Mouse (Mus musculus) stomach, postnatal 0 days (tissue): ENCODE measurements at regions not wholly inside any gene's neighbourhood (a gene's known extent, or its start where the extent isn't known, plus 50 kb on each side); places are given as distances from the start of the nearest gene placed in this dataset.
A peak's percentile ranks its signal among the peaks of the same experiment; 100 is the strongest.

Experiments
- ATAC-seq: fragments of 200-750 bp; cut with Nextera tagmentation; 2 replicates; pipeline ENCODE4 v1.8.0; 2017; ENCODE audit not compliant: low FRiP score, low TSS enrichment
- DNase-seq: peaks from one replicate; pipeline ENCODE4 v3.0.0-alpha.2; 2016; ENCODE audit warnings: low spot score
- H3K27ac ChIP-seq: fragments of 300-500 bp; sonication (generic); replicated peaks from 2 replicates; pipeline ENCODE4 v1.5.1; 2014; ENCODE audit warnings: mild to moderate bottlenecking, control low read depth
- H3K27me3 ChIP-seq: fragments of 300-500 bp; sonication (generic); 2 replicates; pipeline ENCODE4 v1.6.1; 2014; ENCODE audit warnings: low read length; ENCODE audit not compliant: control insufficient read depth, insufficient read depth
- H3K36me3 ChIP-seq: fragments of 300-500 bp; sonication (generic); 2 replicates; pipeline ENCODE4 v1.6.1; 2014; ENCODE audit warnings: low read length, mixed read lengths; ENCODE audit not compliant: control insufficient read depth, insufficient read depth
- H3K4me1 ChIP-seq: fragments of 300-500 bp; sonication (generic); replicated peaks from 2 replicates; pipeline ENCODE4 v1.6.1; 2014; ENCODE audit warnings: antibody characterized with exemption; ENCODE audit not compliant: control insufficient read depth, insufficient read depth
- H3K4me2 ChIP-seq: fragments of 300-500 bp; sonication (generic); replicated peaks from 2 replicates; pipeline ENCODE4 v1.6.1; 2014; ENCODE audit warnings: low read depth, mild to moderate bottlenecking, control low read depth, moderate library complexity
- H3K4me3 ChIP-seq: fragments of 300-500 bp; sonication (generic); 2 replicates; pipeline ENCODE4 v1.5.1; 2014; ENCODE audit warnings: low read depth, low read length, control low read depth
- H3K9ac ChIP-seq: fragments of 300-500 bp; sonication (generic); 2 replicates; pipeline ENCODE4 v1.6.1; 2014; ENCODE audit warnings: mild to moderate bottlenecking, low read length, control low read depth, mixed read lengths
- H3K9me3 ChIP-seq: fragments of 300-500 bp; sonication (generic); 2 replicates; pipeline ENCODE4 v1.6.1; 2016; ENCODE audit warnings: low read length; ENCODE audit not compliant: control insufficient read depth
- CTCF ChIP-seq: IDR thresholded peaks from 2 replicates; pipeline ENCODE4 v1.5.1; 2016; ENCODE audit warnings: antibody characterized with exemption, low read depth, mild to moderate bottlenecking, moderate library complexity
- EP300 ChIP-seq: optimal IDR thresholded peaks from 2 replicates; pipeline ENCODE3; 2016; ENCODE audit warnings: antibody characterized with exemption
- WGBS: fragments of 180-500 bp; shearing (Covaris S2); extraction: QIAGEN DNeasy Blood & Tissue Kit; methylation state at CpG from one replicate; pipeline ENCODE4 v1.1.7; 2014; 5-methylcytosine and 5-hydroxymethylcytosine counted together

- peak; percentile 54; the same call in 1 of the 2 replicates for ATAC-seq
- no peak for TF ChIP-seq EP300
- no peak for TF ChIP-seq CTCF
- Histone ChIP-seq H3K36me3 (no peaks in the 10 kb centered on the region), H3K9me3 (no peaks in the 10 kb centered on the region), H3K9ac (no peak overlapping the region), H3K4me2 (no peak overlapping the region), H3K27me3 (no peaks in the 10 kb centered on the region), H3K4me3 (no peak overlapping the region), H3K4me1 (no peaks in the 10 kb centered on the region; the same call in 1 of the 2 replicates), H3K27ac (no peak overlapping the region)
- peak; percentile 25 for DNase-seq
- WGBS = 42% methylated on average over 11 of the region's 11 CpGs
These were observed 251.0 kb upstream of the Gm5148 start for GRCm38 (mm10) chr3:37975194-37975756.

- no peak for DNase-seq
- H3K4me2 ChIP-seq = no peak overlapping the region
These were observed 248.6 kb upstream of the Gm5148 start for GRCm38 (mm10) chr3:37972931-37973330.

GRCm38 (mm10) chr3:37971240-37971639 is 246.9 kb upstream of the Gm5148 start:
- Histone ChIP-seq H3K27me3 (no peaks in the 10 kb centered on the region), H3K27ac (no peak overlapping the region), H3K4me3 (no peak overlapping the region), H3K9me3 (no peaks in the 10 kb centered on the region), H3K4me1 (no peaks in the 10 kb centered on the region), H3K9ac (no peak overlapping the region), H3K4me2 (no peak overlapping the region), H3K36me3 (no peaks in the 10 kb centered on the region)
- 34% methylated on average over 2 of the region's 2 CpGs for WGBS
- DNase-seq (no peak), ATAC-seq (no peak)
- no peak for TF ChIP-seq CTCF
- TF ChIP-seq EP300 = no peak

More at GRCm38 (mm10) chr3:37972931-37973330, 248.6 kb upstream of the Gm5148 start:
- Histone ChIP-seq H3K4me3 (no peak overlapping the region), H3K9me3 (no peaks in the 10 kb centered on the region), H3K27ac (no peak overlapping the region), H3K36me3 (no peaks in the 10 kb centered on the region), H3K4me1 (no peaks in the 10 kb centered on the region; the same call in 1 of the 2 replicates), H3K27me3 (no peaks in the 10 kb centered on the region), H3K9ac (no peak overlapping the region)
- no peak for ATAC-seq
- WGBS = 51% methylated on average over 3 of the region's 3 CpGs
- TF ChIP-seq CTCF (no peak), EP300 (no peak)

GRCm38 (mm10) chr3:37968654-37969053 is 244.4 kb upstream of the Gm5148 start:
- Histone ChIP-seq H3K27me3 (no peaks in the 10 kb centered on the region), H3K36me3 (no peaks in the 10 kb centered on the region), H3K9ac (no peak overlapping the region), H3K4me2 (no peak overlapping the region), H3K27ac (no peak overlapping the region), H3K4me1 (no peaks in the 10 kb centered on the region), H3K9me3 (no peaks in the 10 kb centered on the region), H3K4me3 (no peak overlapping the region)
- ATAC-seq (peak; percentile 81), DNase-seq (no peak)
- TF ChIP-seq CTCF = no peak
- no peak for TF ChIP-seq EP300

- ATAC-seq (no peak), DNase-seq (no peak)
- Histone ChIP-seq H3K4me1 (0 out of 2 replicates have a peak, but pooled peaks cover 2% of the 10 kb centered on the region), H3K4me2 (no peak overlapping the region), H3K27me3 (no peaks in the 10 kb centered on the region), H3K4me3 (no peak overlapping the region), H3K9ac (no peak overlapping the region), H3K36me3 (no peaks in the 10 kb centered on the region), H3K27ac (no peak overlapping the region), H3K9me3 (no peaks in the 10 kb centered on the region)
- no peak for TF ChIP-seq EP300
- TF ChIP-seq CTCF = no peak
- 84% methylated on average over 4 of the region's 4 CpGs for WGBS
These were observed 240.9 kb upstream of the Gm5148 start for GRCm38 (mm10) chr3:37965221-37965620.

GRCm38 (mm10) chr3:37964083-37964482 is 239.8 kb upstream of the Gm5148 start:
- no peaks in the 10 kb centered on the region for H3K27me3 ChIP-seq
- no peak for ATAC-seq
- H3K4me3 ChIP-seq = no peak overlapping the region
- TF ChIP-seq CTCF (no peak), EP300 (no peak)
- no peak overlapping the region for H3K4me2 ChIP-seq
- WGBS = 65% methylated on average over 5 of the region's 5 CpGs
- H3K9ac ChIP-seq = no peak overlapping the region
- H3K27ac ChIP-seq = no peak overlapping the region
- DNase-seq = no peak
- H3K9me3 ChIP-seq = no peaks in the 10 kb centered on the region
- 0 out of 2 replicates have a peak, but pooled peaks cover 2% of the 10 kb centered on the region for H3K4me1 ChIP-seq
- H3K36me3 ChIP-seq = no peaks in the 10 kb centered on the region
